Mouse (Mus musculus) c-Kit-positive CD71-positive TER-119-negative erythroid progenitor cells, embryonic 14.5 days (primary cell): ENCODE data around the gene Tbc1d17.

Source experiments
- DNase-seq: peaks from one replicate; pipeline ENCODE4 v3.0.0-alpha.2; 2013; ENCODE audit warnings: low read depth

Gene Tbc1d17

DNA sequence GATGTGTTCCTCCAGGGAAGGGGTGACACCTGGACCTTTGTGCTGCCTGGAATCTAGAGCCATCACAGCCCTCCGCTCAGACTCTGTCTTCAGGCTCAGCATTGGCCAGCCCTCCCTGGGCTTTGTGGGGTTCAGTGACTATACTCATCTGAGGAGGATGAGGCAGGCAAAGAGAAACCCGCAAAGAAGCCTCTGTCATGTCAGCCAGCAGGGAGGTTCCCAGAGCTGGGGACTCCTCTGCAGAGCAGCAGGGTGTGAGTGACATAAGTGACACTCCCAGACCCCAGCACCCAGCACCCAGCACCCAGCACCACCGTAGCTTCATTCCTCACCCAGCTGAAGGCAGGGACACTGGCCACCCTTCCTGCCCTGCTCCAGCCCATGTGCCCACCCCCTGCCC, 59.3 kb downstream of the Tbc1d17 start:
- DNase-seq, result no peak
